Mouse (Mus musculus): ENCODE measurements at regions not wholly inside any gene's neighbourhood (a gene's known extent, or its start where the extent isn't known, plus 50 kb on each side); places are given as distances from the start of the nearest gene placed in this dataset.
"Not testable (repeated sequence)": the region's sequence is repeated elsewhere in the genome, so short reads cannot be mapped to it uniquely, and the experiment has no call there.

DNA sequence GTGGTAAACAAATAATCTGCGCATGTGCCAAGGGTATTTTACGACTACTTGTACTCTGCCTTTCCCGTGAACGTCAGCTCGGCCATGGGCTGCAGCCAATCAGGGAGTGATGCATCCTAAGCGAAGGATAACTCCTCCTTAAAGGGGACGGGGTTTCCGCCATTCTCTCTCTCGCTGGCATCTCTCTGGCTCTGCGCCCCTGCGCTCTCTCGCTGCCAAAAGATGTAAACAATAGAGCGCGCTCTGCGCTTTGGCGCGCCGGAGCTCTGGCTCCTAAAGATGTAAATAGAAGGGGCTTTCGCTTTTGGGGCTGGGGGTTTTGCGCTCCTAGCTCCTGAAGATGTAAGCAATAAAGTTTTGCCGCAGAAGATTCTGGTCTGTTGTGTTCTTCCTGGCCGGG is 173.6 kb downstream of the Dio2 start:
- H3K4me3 ChIP-seq; H3K9me3 ChIP-seq; H3K9ac ChIP-seq; H3K4me2 ChIP-seq; H3K4me1 ChIP-seq; H3K27ac ChIP-seq; H3K36me3 ChIP-seq; H3K27me3 ChIP-seq; ATAC-seq (ENCODE audit: insufficient number of reproducible peaks, insufficient read depth, low FRiP score, low TSS enrichment, low read depth): not testable (repeated sequence)
- WGBS = 93% methylated on average over 21 of the region's 22 CpGs

DNA sequence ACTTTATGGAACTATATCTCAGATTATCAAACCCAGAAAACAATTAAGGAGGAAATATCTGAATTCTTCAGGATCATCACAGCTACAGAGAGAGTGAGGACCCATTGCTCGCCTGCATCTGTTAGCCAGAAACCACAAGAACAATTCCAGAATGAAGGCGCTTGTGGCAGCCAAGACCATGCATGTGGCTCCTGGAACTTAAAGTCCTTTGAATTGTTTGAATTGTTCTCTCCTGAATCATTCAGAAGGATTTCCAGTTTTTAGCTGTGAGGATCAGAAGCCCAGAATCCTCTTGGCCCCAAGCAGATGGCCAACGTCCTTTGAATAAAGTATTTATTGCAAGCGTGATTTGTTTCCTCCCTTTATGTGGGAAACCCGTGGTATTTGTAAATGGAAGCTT is 195.9 kb downstream of the Dio2 start:
- H3K36me3 ChIP-seq = no peaks in the 10 kb centered on the region
- no peaks in the 10 kb centered on the region for H3K4me1 ChIP-seq
- no peak overlapping the region for H3K4me2 ChIP-seq
- H3K9me3 ChIP-seq = no peaks in the 10 kb centered on the region
- no peak overlapping the region for H3K9ac ChIP-seq
- no peaks in the 10 kb centered on the region for H3K27me3 ChIP-seq
- no peak overlapping the region for H3K27ac ChIP-seq
- 77% methylated on average over 5 of the region's 5 CpGs for WGBS
- no peak for ATAC-seq (ENCODE audit: insufficient number of reproducible peaks, insufficient read depth, low FRiP score, low TSS enrichment, low read depth)
- no peak overlapping the region for H3K4me3 ChIP-seq

Measured in embryonic facial prominence, embryonic 13.5 days (tissue).